Mouse (Mus musculus): ENCODE results near the gene Armc2. TPM values are rescaled to one million over a fixed set of nuclear protein-coding genes. Genes with fewer than 3 reads are reported as not detected.
A peak's percentile ranks its signal among the peaks of the same experiment; 100 is the strongest.

The Armc2 gene
- total and polyA plus RNA-seq, 3 experiments, result 0.34 to 0.99 (median 0.90) TPM

GRCm38 (mm10) chr10:41939090-41939489 is 79.2 kb downstream of the Armc2 start:
- TF ChIP-seq MXI1 (IDR thresholded peaks at IDR 0.05; ENCODE audit: low read depth, low read length) (no peak), MEF2A (IDR thresholded peaks at IDR 0.05; ENCODE audit: borderline replicate concordance, low read depth, low read length) (no peak), POLR2AphosphoS2 (IDR thresholded peaks at IDR 0.05; ENCODE audit: low read depth, low read length) (no peak), PAX5 (IDR thresholded peaks at IDR 0.05; ENCODE audit: low read length) (no peak), NELFE (IDR thresholded peaks at IDR 0.05; ENCODE audit: low read depth, low read length) (no peak), IRF4 (IDR thresholded peaks at IDR 0.05; ENCODE audit: low read depth, low read length) (no peak), POLR2A (IDR thresholded peaks at IDR 0.05; ENCODE audit: low read depth, low read length) (no peak), USF1 (IDR thresholded peaks at IDR 0.05; ENCODE audit: low read depth, low read length) (no peak)
- Histone ChIP-seq H3K4me2 (ENCODE audit: insufficient read depth, low read depth, poor library complexity, severe bottlenecking) (no peak overlapping the region), H3K36me3 (replicated peaks in 1 of 2; ENCODE audit: control insufficient read depth in 1 of 2, insufficient read depth in 1 of 2, low read length in 1 of 2) (no peaks in the 10 kb centered on the region), H3K4me1 (ENCODE audit: control insufficient read depth in 1 of 2, insufficient read depth in 2 of 2) (peaks cover 12 to 36% of the 10 kb centered on the region in 2 experiments), H3K4me3 (replicated peaks in 1 of 3; ENCODE audit: low read depth in 2 of 3, low read length in 2 of 3, poor library complexity in 1 of 3) (no peak overlapping the region), H3K27me3 (replicated peaks) (no peaks in the 10 kb centered on the region), H3K27ac (ENCODE audit: insufficient read depth, low read depth) (no peak overlapping the region), H3K9me3 (replicated peaks; ENCODE audit: low read length) (peaks cover 10% of the 10 kb centered on the region), H3K9ac (ENCODE audit: insufficient read depth, low read depth) (no peak overlapping the region), H3K79me2 (replicated peaks; ENCODE audit: control insufficient read depth, extremely low read depth, insufficient read depth, poor library complexity, severe bottlenecking) (no peaks in the 10 kb centered on the region)
- DNase-seq (ENCODE audit: extremely low read depth), result no peak
- in situ Hi-C loops (cut with MboI; ENCODE audit: low pct_ligation_motif_present, low pct_unique_long_range_greater_than_20kb, low sequenced_read_pairs), result no loop called here
- dilution Hi-C loops (cut with MboI; ENCODE audit: extremely low pct_ligation_motif_present, extremely low pct_unique_long_range_greater_than_20kb, low sequenced_read_pairs), result no loop called here

- TF ChIP-seq ETS1 (conservative IDR thresholded peaks at IDR 0.05; ENCODE audit: low read depth, low read length), result peak; percentile 54; the same call in 1 of the 2 replicates
- TF ChIP-seq POLR2A (IDR thresholded peaks at IDR 0.05; ENCODE audit: low read depth, low read length), result no peak
- TF ChIP-seq POLR2AphosphoS2 (IDR thresholded peaks at IDR 0.05; ENCODE audit: low read depth, low read length), result no peak
- TF ChIP-seq RCOR1 (conservative IDR thresholded peaks at IDR 0.05; ENCODE audit: low read depth, low read length), result no peak
- no peak overlapping the region for H3K4me3 ChIP-seq (replicated peaks in 1 of 3; ENCODE audit: low read depth in 2 of 3, low read length in 2 of 3, poor library complexity in 1 of 3)
- no peaks in the 10 kb centered on the region for H3K27me3 ChIP-seq (replicated peaks)
- H3K79me2 ChIP-seq (replicated peaks; ENCODE audit: control insufficient read depth, extremely low read depth, insufficient read depth, poor library complexity, severe bottlenecking), result no peaks in the 10 kb centered on the region
- H3K36me3 ChIP-seq (replicated peaks in 1 of 2; ENCODE audit: control insufficient read depth in 1 of 2, insufficient read depth in 1 of 2, low read length in 1 of 2), result no peaks in the 10 kb centered on the region
- H3K9me3 ChIP-seq (replicated peaks; ENCODE audit: low read length), result peaks cover 10% of the 10 kb centered on the region
- 0 out of 2 replicates have a peak overlapping the region, but pooled peaks have one; percentile 1 for H3K9ac ChIP-seq (ENCODE audit: insufficient read depth, low read depth)
- no peak overlapping the region for H3K27ac ChIP-seq (ENCODE audit: insufficient read depth, low read depth)
- H3K4me1 ChIP-seq (ENCODE audit: control insufficient read depth in 1 of 2, insufficient read depth in 2 of 2), result peaks cover 12 to 36% of the 10 kb centered on the region in 2 experiments
- dilution Hi-C loops (cut with MboI; ENCODE audit: extremely low pct_ligation_motif_present, extremely low pct_unique_long_range_greater_than_20kb, low sequenced_read_pairs), result no loop called here
- in situ Hi-C loops (cut with MboI; ENCODE audit: low pct_ligation_motif_present, low pct_unique_long_range_greater_than_20kb, low sequenced_read_pairs), result no loop called here
- DNase-seq (ENCODE audit: extremely low read depth), result peak; percentile 55
- H3K4me2 ChIP-seq (ENCODE audit: insufficient read depth, low read depth, poor library complexity, severe bottlenecking), result 0 out of 2 replicates have a peak overlapping the region, but pooled peaks have one; percentile 22
These were observed 81.1 kb downstream of the Armc2 start for GRCm38 (mm10) chr10:41937176-41937575.

- Histone ChIP-seq H3K4me2 (ENCODE audit: insufficient read depth, low read depth, poor library complexity, severe bottlenecking) (no peak overlapping the region), H3K79me2 (replicated peaks; ENCODE audit: control insufficient read depth, extremely low read depth, insufficient read depth, poor library complexity, severe bottlenecking) (no peaks in the 10 kb centered on the region), H3K4me1 (ENCODE audit: control insufficient read depth in 1 of 2, insufficient read depth in 2 of 2) (peaks cover 12 to 36% of the 10 kb centered on the region in 2 experiments), H3K9ac (ENCODE audit: insufficient read depth, low read depth) (no peak overlapping the region), H3K27ac (ENCODE audit: insufficient read depth, low read depth) (no peak overlapping the region), H3K9me3 (replicated peaks; ENCODE audit: low read length) (peaks cover 10% of the 10 kb centered on the region), H3K4me3 (replicated peaks in 1 of 3; ENCODE audit: low read depth in 2 of 3, low read length in 2 of 3, poor library complexity in 1 of 3) (no peak overlapping the region), H3K36me3 (replicated peaks in 1 of 2; ENCODE audit: control insufficient read depth in 1 of 2, insufficient read depth in 1 of 2, low read length in 1 of 2) (no peaks in the 10 kb centered on the region), H3K27me3 (replicated peaks) (no peaks in the 10 kb centered on the region)
- in situ Hi-C loops (cut with MboI; ENCODE audit: low pct_ligation_motif_present, low pct_unique_long_range_greater_than_20kb, low sequenced_read_pairs), result no loop called here
- dilution Hi-C loops (cut with MboI; ENCODE audit: extremely low pct_ligation_motif_present, extremely low pct_unique_long_range_greater_than_20kb, low sequenced_read_pairs), result no loop called here
- no peak for DNase-seq (ENCODE audit: extremely low read depth)
- TF ChIP-seq JUND (conservative IDR thresholded peaks at IDR 0.05; ENCODE audit: low read depth, low read length) (no peak), HCFC1 (IDR thresholded peaks at IDR 0.05; ENCODE audit: low read depth, low read length) (no peak), UBTF (IDR thresholded peaks at IDR 0.05; ENCODE audit: low read depth, low read length) (no peak), RAD21 (IDR thresholded peaks at IDR 0.05; ENCODE audit: low read depth, low read length) (no peak), EP300 (IDR thresholded peaks at IDR 0.05; ENCODE audit: low read length) (no peak), SMC3 (IDR thresholded peaks at IDR 0.05; ENCODE audit: low read depth, low read length) (no peak)
These were observed 82.1 kb downstream of the Armc2 start for GRCm38 (mm10) chr10:41936100-41936499.

All from CH12.LX (cell line).